Mouse (Mus musculus) neural tube, embryonic 14.5 days (tissue): Measurements from ENCODE around the gene Foxj1. TPM values are rescaled to one million over a fixed set of nuclear protein-coding genes. Genes with fewer than 3 reads are reported as not detected.
A peak's percentile ranks its signal among the peaks of the same experiment; 100 is the strongest.

ENCODE experiments used
- ATAC-seq: fragments of 200-750 bp; cut with Nextera tagmentation; 2 replicates; pipeline ENCODE4 v1.8.0; 2017; ENCODE audit warnings: low read depth, mild to moderate bottlenecking, moderate TSS enrichment, moderate library complexity
- H3K27ac ChIP-seq: fragments of 300-500 bp; sonication (generic); 2 replicates; pipeline ENCODE4 v1.5.1; 2014; ENCODE audit warnings: low read depth, mild to moderate bottlenecking, control low read depth, low read length, moderate library complexity, mixed read lengths
- H3K27me3 ChIP-seq: fragments of 300-500 bp; sonication (generic); 2 replicates; pipeline ENCODE4 v1.6.1; 2014; ENCODE audit warnings: low read length; ENCODE audit not compliant: control insufficient read depth, insufficient read depth
- H3K36me3 ChIP-seq: fragments of 300-500 bp; sonication (generic); 2 replicates; pipeline ENCODE4 v1.6.1; 2014; ENCODE audit warnings: low read length, mixed read lengths; ENCODE audit not compliant: control insufficient read depth, insufficient read depth
- H3K4me1 ChIP-seq: fragments of 300-500 bp; sonication (generic); 2 replicates; pipeline ENCODE4 v1.6.1; 2014; ENCODE audit warnings: low read length; ENCODE audit not compliant: control insufficient read depth, insufficient read depth
- H3K4me2 ChIP-seq: fragments of 300-500 bp; sonication (generic); 2 replicates; pipeline ENCODE4 v1.6.1; 2014; ENCODE audit warnings: mild to moderate bottlenecking, low read depth, low read length, control low read depth
- H3K4me3 ChIP-seq: fragments of 300-500 bp; sonication (generic); 2 replicates; pipeline ENCODE4 v1.5.1; 2014; ENCODE audit warnings: low read depth, low read length, control low read depth, mixed read lengths
- H3K9ac ChIP-seq: fragments of 300-500 bp; sonication (generic); replicated peaks from 2 replicates; pipeline ENCODE4 v1.6.1; 2014; ENCODE audit warnings: low read depth, mild to moderate bottlenecking, control low read depth, low read length, mixed read lengths
- H3K9me3 ChIP-seq: fragments of 300-500 bp; sonication (generic); 2 replicates; pipeline ENCODE4 v1.6.1; 2016; ENCODE audit warnings: low read length; ENCODE audit not compliant: control insufficient read depth
- WGBS: fragments of 180-500 bp; shearing (Covaris S2); extraction: QIAGEN DNeasy Blood & Tissue Kit; methylation state at CpG from one replicate; pipeline ENCODE4 v1.1.7; 2014; 5-methylcytosine and 5-hydroxymethylcytosine counted together
- polyA plus RNA-seq: library from polyadenylated mRNA; unstranded; fragments of >200 nt; fragmentation: Nextera tagmentation; extraction: Ambion mirVana; gene quantifications from 2 replicates; pipeline ENCODE4 v1.2.1, GENCODE M21; 2014

The Foxj1 gene
- polyA plus RNA-seq, 1 experiment from 2014 or later: 7.3 TPM

DNA sequence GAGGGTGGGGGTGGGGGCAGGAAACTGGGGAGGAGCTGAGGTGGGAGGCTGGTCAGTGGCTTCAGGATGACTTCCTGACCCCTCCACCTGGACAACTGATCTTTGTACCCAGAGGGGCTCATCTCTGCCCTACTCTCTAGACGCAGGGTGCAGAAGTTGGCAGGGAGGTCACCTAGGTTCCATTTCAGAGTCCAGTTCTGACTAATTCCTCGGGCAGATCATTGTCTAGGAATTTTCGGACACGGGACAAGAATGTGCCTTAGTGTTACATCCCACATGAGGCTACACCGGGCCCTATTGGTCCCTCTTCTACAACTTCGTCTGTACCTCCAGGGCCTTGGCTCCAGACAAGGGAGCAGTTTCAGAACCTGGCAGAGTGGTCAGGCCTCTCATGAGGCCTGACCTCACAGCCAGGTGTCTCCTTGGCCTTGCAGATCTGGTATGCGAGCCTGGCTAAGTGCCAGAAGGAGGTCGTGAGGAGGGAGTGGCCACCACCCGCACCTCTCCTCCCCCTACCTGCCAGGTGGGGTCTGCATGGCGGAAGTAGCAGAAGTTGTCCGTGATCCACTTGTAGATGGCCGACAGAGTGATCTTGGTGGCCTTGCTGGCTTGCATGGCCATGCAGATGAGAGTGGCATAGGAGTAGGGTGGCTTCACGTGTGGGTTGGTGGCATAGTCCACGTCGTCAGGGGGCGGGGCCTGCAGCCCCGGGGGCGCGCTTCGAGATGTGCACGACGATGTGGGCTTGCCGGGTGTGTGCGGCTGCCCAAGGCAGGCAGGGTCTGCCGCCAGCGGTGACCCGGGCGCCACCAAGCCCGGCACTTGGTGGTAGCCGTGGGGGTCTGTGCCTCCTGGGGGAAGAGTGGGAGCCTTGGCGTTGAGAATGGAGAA is 1.4 kb downstream of the Foxj1 start:
- Histone ChIP-seq H3K27ac (no peak overlapping the region), H3K4me2 (peak overlapping the region; percentile 90), H3K9ac (no peak overlapping the region; the same call in 1 of the 2 replicates), H3K4me3 (peak overlapping the region; percentile 39), H3K4me1 (peaks cover 27% of the 10 kb centered on the region), H3K36me3 (no peaks in the 10 kb centered on the region), H3K27me3 (no peaks in the 10 kb centered on the region; the same call in 1 of the 2 replicates), H3K9me3 (no peaks in the 10 kb centered on the region)
- ATAC-seq: no peak
- WGBS: 27% methylated on average over 31 of the region's 31 CpGs

DNA sequence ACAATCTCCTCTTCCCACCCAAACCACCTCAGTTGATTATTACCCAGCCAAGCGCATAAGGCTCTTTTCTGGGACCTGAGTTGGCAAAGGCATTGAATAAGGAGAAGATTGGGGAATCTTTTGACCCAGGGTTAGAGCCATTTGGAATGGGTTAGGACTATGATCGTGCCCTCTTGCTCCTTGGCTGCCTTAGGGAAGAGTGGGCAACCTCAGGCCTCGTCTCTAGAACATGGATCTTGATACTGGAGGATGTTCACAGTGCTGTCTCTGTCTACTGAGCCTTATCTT is 2.3 kb downstream of the Foxj1 start:
- H3K27me3 ChIP-seq: no peaks in the 10 kb centered on the region; the same call in 1 of the 2 replicates
- no peaks in the 10 kb centered on the region for H3K36me3 ChIP-seq
- no peak overlapping the region for H3K4me3 ChIP-seq
- 0 out of 2 replicates have a peak overlapping the region, but pooled peaks have one; percentile 3 for H3K4me2 ChIP-seq
- no peak for ATAC-seq
- H3K9me3 ChIP-seq: no peaks in the 10 kb centered on the region
- peaks cover 27% of the 10 kb centered on the region for H3K4me1 ChIP-seq
- H3K9ac ChIP-seq: no peak overlapping the region
- 69% methylated on average over 3 of the region's 3 CpGs for WGBS
- no peak overlapping the region; the same call in 1 of the 2 replicates for H3K27ac ChIP-seq

DNA sequence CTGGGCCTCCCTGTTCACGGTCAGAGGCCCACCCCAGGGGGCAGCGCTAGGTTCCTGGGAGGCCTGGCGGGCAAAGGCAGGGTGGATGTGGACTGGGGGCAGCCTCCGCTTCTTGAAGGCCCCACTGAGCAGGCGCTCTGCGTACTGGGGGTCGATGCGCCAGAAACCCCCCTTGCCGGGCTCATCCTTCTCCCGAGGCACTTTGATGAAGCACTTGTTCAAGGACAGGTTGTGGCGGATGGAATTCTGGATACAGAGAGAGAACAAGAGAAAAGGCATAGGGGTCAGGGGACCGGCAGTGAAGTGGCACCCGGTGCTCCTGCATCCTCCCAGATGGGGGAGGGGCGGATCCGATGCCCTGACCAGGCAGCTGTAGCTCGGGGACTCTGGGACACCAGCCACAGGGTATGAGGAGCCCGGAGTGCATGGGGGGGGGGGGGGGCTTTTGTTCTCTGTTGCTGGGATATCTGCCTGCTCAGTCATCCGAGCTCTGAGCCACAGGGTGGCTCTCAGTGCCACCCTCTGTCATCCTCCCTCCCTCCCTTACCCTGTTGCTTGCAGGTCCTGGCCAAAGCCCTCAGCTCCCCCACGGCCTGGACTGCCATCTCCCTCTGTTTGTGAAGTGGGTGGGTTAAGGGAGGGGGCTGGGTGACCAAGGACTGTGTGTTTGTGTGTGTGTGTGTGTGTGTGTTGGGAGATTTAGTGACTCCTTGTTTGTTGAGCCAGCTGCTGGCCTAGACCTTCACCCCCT is 2.8 kb downstream of the Foxj1 start:
- Histone ChIP-seq H3K9ac (no peak overlapping the region), H3K36me3 (no peaks in the 10 kb centered on the region), H3K9me3 (no peaks in the 10 kb centered on the region), H3K4me3 (no peak overlapping the region), H3K4me2 (0 out of 2 replicates have a peak overlapping the region, but pooled peaks have one; percentile 14), H3K4me1 (peaks cover 27% of the 10 kb centered on the region), H3K27me3 (no peaks in the 10 kb centered on the region; the same call in 1 of the 2 replicates), H3K27ac (peak overlapping the region; percentile 44; the same call in 1 of the 2 replicates)
- ATAC-seq: peak; percentile 38
- 16% methylated on average over 15 of the region's 19 CpGs for WGBS

DNA sequence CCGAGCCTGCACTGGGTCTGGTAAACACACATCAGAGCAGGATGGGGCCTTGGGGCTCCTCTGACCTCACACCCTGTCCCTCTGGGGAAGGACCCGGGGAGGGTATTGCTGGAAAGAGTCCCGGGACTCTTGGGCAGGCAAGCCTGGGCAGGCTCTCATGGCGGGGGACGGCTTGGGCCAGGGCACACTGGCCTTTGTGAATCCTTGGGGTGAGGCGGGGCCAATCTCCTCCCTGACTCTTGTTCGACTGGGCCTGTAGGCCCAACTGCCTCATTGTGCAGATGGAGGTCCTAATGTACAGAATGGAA is 5.0 kb downstream of the Foxj1 start:
- no peaks in the 10 kb centered on the region for H3K36me3 ChIP-seq
- H3K4me1 ChIP-seq: peaks cover 21% of the 10 kb centered on the region
- no peak for ATAC-seq
- H3K27me3 ChIP-seq: no peaks in the 10 kb centered on the region; the same call in 1 of the 2 replicates
- no peak overlapping the region for H3K4me3 ChIP-seq
- H3K9ac ChIP-seq: no peak overlapping the region
- peak overlapping the region; percentile 76 for H3K27ac ChIP-seq
- no peaks in the 10 kb centered on the region for H3K9me3 ChIP-seq
- no peak overlapping the region for H3K4me2 ChIP-seq
- 56% methylated on average over 7 of the region's 7 CpGs for WGBS

DNA sequence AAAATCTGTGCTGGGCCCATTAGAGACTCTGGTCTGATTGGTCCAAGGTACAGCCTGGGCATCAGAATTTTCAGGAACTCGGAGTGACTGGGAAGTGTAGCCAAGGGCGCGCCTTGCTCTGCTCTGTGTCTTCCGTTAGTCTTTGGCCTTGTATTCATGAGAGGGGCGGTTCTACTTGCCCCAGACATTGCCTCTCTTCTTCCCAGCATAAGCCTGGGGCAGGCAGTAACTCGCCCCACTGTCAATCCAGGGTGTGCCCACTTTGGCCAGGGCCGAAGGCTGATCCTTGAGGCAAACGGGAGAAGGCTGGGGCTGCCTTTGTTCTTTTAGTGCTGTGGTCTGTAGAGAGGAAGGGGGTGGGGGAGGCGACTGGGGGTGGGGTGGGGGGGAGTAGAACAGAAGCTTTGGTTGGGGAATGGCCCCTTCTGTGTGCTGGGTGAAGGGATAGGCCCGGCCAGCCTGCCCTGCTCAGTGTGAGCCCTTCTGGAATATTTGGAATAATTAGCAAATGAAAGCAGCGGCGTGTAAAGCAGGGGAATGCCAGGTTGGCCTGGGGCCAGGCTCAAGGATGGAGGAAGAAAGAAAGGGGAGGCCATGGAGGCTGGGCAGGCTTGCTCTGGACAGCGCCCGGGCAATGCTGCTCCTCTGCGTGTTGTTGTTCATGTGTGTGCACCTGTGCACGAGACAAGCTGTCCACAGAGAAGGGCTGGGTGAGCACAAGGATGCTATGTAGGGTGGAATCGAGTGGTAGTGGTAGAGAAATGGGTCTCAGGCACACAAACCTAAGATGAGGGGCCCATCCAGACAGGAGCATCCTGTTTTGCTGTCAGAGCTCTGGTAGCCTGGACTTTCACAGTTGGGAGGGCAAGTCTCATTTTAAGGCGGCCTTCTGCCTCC is 5.6 kb downstream of the Foxj1 start:
- Histone ChIP-seq H3K27me3 (no peaks in the 10 kb centered on the region; the same call in 1 of the 2 replicates), H3K4me1 (peaks cover 21% of the 10 kb centered on the region), H3K36me3 (no peaks in the 10 kb centered on the region), H3K27ac (peak overlapping the region; percentile 76), H3K4me2 (no peak overlapping the region), H3K4me3 (no peak overlapping the region), H3K9ac (0 out of 2 replicates have a peak overlapping the region, but pooled peaks have one; percentile 21), H3K9me3 (no peaks in the 10 kb centered on the region)
- 31% methylated on average over 18 of the region's 18 CpGs for WGBS
- peak; percentile 65 for ATAC-seq

DNA sequence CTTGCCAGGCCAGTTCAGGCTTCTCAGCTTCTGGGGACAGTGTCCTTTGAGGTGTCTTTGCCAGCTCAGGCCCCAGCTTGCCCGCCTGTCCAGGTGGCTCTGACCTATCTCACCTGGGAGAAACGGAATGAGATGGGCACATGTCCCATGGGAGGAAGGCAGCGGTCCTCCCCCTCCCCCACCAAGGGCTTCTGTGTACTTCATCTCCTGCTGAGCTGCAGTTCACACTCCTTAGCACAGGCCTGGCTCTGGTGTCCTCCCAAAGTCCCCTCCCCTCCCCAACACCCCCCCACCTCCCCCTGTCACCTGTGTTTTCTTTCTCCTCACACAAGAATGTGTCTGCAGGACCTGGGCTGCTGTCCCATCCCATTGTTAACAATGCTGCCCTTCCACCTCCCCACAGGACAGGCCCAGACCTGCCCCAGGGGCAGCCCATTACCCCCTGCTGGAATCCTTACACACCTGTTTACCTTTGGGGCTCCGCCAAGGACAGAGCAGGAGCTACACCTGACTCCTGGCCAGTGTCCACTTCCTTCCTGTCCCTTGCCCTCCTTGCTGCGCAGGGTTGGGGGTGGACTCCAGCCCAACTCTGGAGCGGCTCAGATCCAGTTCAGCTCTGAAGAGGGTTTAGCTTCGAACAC is 8.1 kb downstream of the Foxj1 start:
- H3K9ac ChIP-seq: no peak overlapping the region
- 78% methylated on average over 7 of the region's 7 CpGs for WGBS

DNA sequence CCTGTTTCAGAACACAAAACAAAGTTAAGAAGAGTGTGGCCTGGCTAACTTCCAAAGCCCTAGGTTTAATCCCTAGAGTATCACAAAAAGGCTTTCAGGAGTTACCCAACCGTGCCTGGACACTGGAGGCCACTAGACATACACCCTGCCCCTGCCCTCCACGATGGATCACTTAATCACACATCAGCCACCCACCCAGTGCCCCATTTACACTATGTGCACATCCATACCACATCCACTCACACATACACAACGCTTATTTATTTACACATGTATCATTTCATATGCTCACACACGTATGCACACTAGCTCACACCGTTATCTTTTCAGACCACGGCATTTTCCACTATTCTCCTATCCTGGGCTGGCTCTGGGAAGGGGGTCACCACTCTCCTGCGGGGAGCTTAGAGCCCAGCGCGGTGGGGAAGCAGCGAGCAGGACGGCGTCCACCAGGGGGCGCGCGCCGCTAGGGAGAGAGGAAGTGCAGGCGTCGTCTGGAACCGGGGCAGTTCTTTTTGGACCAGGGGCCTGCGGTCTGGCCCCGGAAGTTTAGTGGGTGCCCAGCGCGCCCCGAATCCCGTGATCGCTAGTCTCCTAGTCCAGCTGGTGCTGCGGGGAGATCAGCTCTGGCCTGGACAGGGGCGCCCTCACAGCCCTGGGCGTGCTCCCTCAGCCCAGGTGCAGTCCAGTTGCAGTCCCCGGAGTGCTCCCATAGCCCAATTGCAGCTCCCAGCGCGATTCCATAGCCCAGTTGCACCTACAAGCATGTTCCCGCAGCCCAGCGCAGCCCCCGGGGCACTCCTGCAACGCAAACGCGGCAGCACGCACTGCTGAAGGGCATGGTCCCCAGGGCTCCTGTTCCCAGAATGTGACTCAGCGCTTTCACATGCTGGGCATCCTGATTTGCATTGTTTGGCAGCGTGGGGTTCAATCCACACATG is 16.2 kb downstream of the Foxj1 start:
- WGBS: 2% methylated on average over 41 of the region's 41 CpGs
- peak; percentile 80 for ATAC-seq
- peak overlapping the region; percentile 32 for H3K4me3 ChIP-seq

More for the DNA sequence above, 8.1 kb downstream of the Foxj1 start:
- Histone ChIP-seq H3K4me3 (no peak overlapping the region), H3K27ac (no peak overlapping the region), H3K27me3 (no peaks in the 10 kb centered on the region), H3K4me2 (no peak overlapping the region), H3K4me1 (peaks cover 17% of the 10 kb centered on the region), H3K9me3 (no peaks in the 10 kb centered on the region), H3K36me3 (no peaks in the 10 kb centered on the region)
- no peak for ATAC-seq

More for the DNA sequence above, 16.2 kb downstream of the Foxj1 start:
- H3K27ac ChIP-seq: no peak overlapping the region
- peak overlapping the region; percentile 54 for H3K9ac ChIP-seq
- H3K27me3 ChIP-seq: no peaks in the 10 kb centered on the region
- peaks cover 5% of the 10 kb centered on the region; the same call in 1 of the 2 replicates for H3K4me1 ChIP-seq
- no peaks in the 10 kb centered on the region for H3K9me3 ChIP-seq
- no peaks in the 10 kb centered on the region for H3K36me3 ChIP-seq
- H3K4me2 ChIP-seq: peak overlapping the region; percentile 91
